In genomic region chr8:84661458-84661871, GRCm38 (mm10) we compare ENCODE assay signal across 8 mouse cellular contexts. TPM values are rescaled to one million over a fixed set of nuclear protein-coding genes. Genes with fewer than 3 reads are reported as not detected.
A peak's percentile ranks its signal among the peaks of the same experiment; 100 is the strongest.
DNase-seq lines count a peak whose midpoint lies in the region; ATAC-seq and TF ChIP-seq lines count a peak whose summit lies in the region.

No protein-coding gene starts in this region.

- WGBS in intestine, postnatal 0 days, result under 1% methylated on average over 24 of the region's 24 CpGs
- under 1% methylated on average over 24 of the region's 24 CpGs for WGBS in liver, embryonic 14.5 days (ENCODE audit: insufficient replicate concordance)

- peak; percentile 96 for DNase-seq in 416B (ENCODE audit: low read depth)
- DNase-seq in adipocyte (ENCODE audit: low spot score), result peak; percentile 96
- DNase-seq in embryo, embryonic 11 days, result peak; percentile 68
- peak; percentile 100 for DNase-seq in heart, adult 11 months
- DNase-seq in liver, embryonic 14.5 days (ENCODE audit: low read depth in 3 of 3, low spot score in 3 of 3), result peak; percentile 66 to 81 (median 70)
- DNase-seq in naive thymus-derived CD4-positive, alpha-beta T cell, adult 2 months (ENCODE audit: low read depth), result peak; percentile 82

- peak overlapping the region; percentile 84 for H3K4me3 ChIP-seq in intestine, postnatal 0 days (ENCODE audit: low read depth, low read length)
- H3K4me3 ChIP-seq in liver, embryonic 14.5 days (ENCODE audit: insufficient read depth in 1 of 2, low read depth in 2 of 2, low read length in 2 of 2), result peak overlapping the region; percentile 85 to 89
- peak overlapping the region; percentile 94 for H3K4me3 ChIP-seq in testis, adult 2 months (ENCODE audit: control insufficient read depth, low read depth, low read length)

- no peak for TF ChIP-seq EP300 in liver, embryonic 14.5 days (IDR thresholded peaks at IDR 0.05; ENCODE audit: low read depth)

- H3K4me2 ChIP-seq in intestine, postnatal 0 days (replicated peaks; ENCODE audit: low read depth), result peak overlapping the region; percentile 84
- peak overlapping the region; percentile 98 for H3K4me2 ChIP-seq in liver, embryonic 14.5 days (ENCODE audit: low read depth)

- H3K27ac ChIP-seq in intestine, postnatal 0 days (ENCODE audit: low read depth, low read length), result peak overlapping the region; percentile 99
- peak overlapping the region; percentile 98 for H3K27ac ChIP-seq in liver, embryonic 14.5 days
- H3K27ac ChIP-seq in testis, adult 2 months (ENCODE audit: control insufficient read depth, insufficient read depth, low read depth, low read length), result peak overlapping the region; percentile 88

- no peaks in the 10 kb centered on the region for H3K27me3 ChIP-seq in intestine, postnatal 0 days (replicated peaks; ENCODE audit: control insufficient read depth, insufficient read depth, low read length)
- H3K27me3 ChIP-seq in liver, embryonic 14.5 days (ENCODE audit: control insufficient read depth, insufficient read depth, low read length), result no peaks in the 10 kb centered on the region
- H3K27me3 ChIP-seq in testis, adult 2 months (ENCODE audit: control insufficient read depth, insufficient read depth, low read length), result peaks cover 3% of the 10 kb centered on the region; the same call in 1 of the 2 replicates

- no peaks in the 10 kb centered on the region for H3K36me3 ChIP-seq in intestine, postnatal 0 days (ENCODE audit: control insufficient read depth, insufficient read depth)
- H3K36me3 ChIP-seq in liver, embryonic 14.5 days (replicated peaks; ENCODE audit: control insufficient read depth, insufficient read depth, low read depth), result no peaks in the 10 kb centered on the region
- no peaks in the 10 kb centered on the region for H3K36me3 ChIP-seq in testis, adult 2 months (ENCODE audit: control insufficient read depth, insufficient read depth, low read length)

- H3K9ac ChIP-seq in intestine, postnatal 0 days (ENCODE audit: low read depth, low read length), result peak overlapping the region; percentile 99
- H3K9ac ChIP-seq in liver, embryonic 14.5 days (replicated peaks), result peak overlapping the region; percentile 81

- ATAC-seq in intestine, postnatal 0 days, result peak; percentile 59
- ATAC-seq in liver, embryonic 14.5 days (ENCODE audit: insufficient read depth), result peak; percentile 53

- TF ChIP-seq CTCF in intestine, postnatal 0 days (IDR thresholded peaks at IDR 0.05; ENCODE audit: low read depth), result no peak
- peak; percentile 22; the same call in 1 of the 2 replicates for TF ChIP-seq CTCF in liver, embryonic 14.5 days (IDR thresholded peaks at IDR 0.05; ENCODE audit: low read depth)
- TF ChIP-seq CTCF in testis, adult 2 months (IDR thresholded peaks at IDR 0.05; ENCODE audit: control insufficient read depth, insufficient read depth, insufficient replicate concordance, low read depth, low read length), result no peak

- no peaks in the 10 kb centered on the region for H3K9me3 ChIP-seq in intestine, postnatal 0 days (ENCODE audit: control insufficient read depth)
- no peaks in the 10 kb centered on the region for H3K9me3 ChIP-seq in liver, embryonic 14.5 days (ENCODE audit: control insufficient read depth, low read length)

- H3K4me1 ChIP-seq in intestine, postnatal 0 days (replicated peaks; ENCODE audit: control insufficient read depth, insufficient read depth, low read length), result no peaks in the 10 kb centered on the region; the same call in 1 of the 2 replicates
- H3K4me1 ChIP-seq in liver, embryonic 14.5 days (replicated peaks; ENCODE audit: control insufficient read depth in 2 of 2, insufficient read depth in 2 of 2, low read length in 1 of 2), result peaks cover 42 to 50% of the 10 kb centered on the region in 2 experiments
- peaks cover 38% of the 10 kb centered on the region for H3K4me1 ChIP-seq in testis, adult 2 months (ENCODE audit: control insufficient read depth, insufficient read depth, low read length)

- peak; percentile 27; the same call in 1 of the 2 replicates for TF ChIP-seq POLR2A in testis, adult 2 months (IDR thresholded peaks at IDR 0.05; ENCODE audit: control insufficient read depth, low read depth, low read length)

RNA-seq across cellular contexts. Expression of gene Ier2, which starts 1.2 kb away (rescaled TPM):
- polyA plus RNA-seq in intestine, postnatal 0 days (2015; fragmentation: Nextera tagmentation; extraction: Ambion mirVana), result 77.3 and 79.4 TPM in 2 replicates
- 6.2 and 8.4 TPM in 2 replicates for polyA plus RNA-seq in liver, embryonic 14.5 days (2012; rRNA removed)
- 12.6 and 15.0 TPM in 2 replicates for polyA plus RNA-seq in liver, embryonic 14.5 days (2014; fragmentation: Nextera tagmentation; extraction: Ambion mirVana)
- 2.1 and 2.3 TPM in 2 replicates for polyA plus RNA-seq in testis, adult 2 months (2012; rRNA removed)

RNA-seq across cellular contexts. Expression of gene Trmt1, which starts 24.6 kb away (rescaled TPM):
- polyA plus RNA-seq in intestine, postnatal 0 days (2015; fragmentation: Nextera tagmentation; extraction: Ambion mirVana), result 22.3 and 23.7 TPM in 2 replicates
- polyA plus RNA-seq in liver, embryonic 14.5 days (2012; rRNA removed), result 37.5 and 37.6 TPM in 2 replicates
- polyA plus RNA-seq in liver, embryonic 14.5 days (2014; fragmentation: Nextera tagmentation; extraction: Ambion mirVana), result 27.4 and 34.1 TPM in 2 replicates
- 131 and 161 TPM in 2 replicates for polyA plus RNA-seq in testis, adult 2 months (2012; rRNA removed)

RNA-seq across cellular contexts. Expression of gene Nacc1, which starts 26.2 kb away (rescaled TPM):
- 9.3 and 9.8 TPM in 2 replicates for polyA plus RNA-seq in intestine, postnatal 0 days (2015; fragmentation: Nextera tagmentation; extraction: Ambion mirVana)
- polyA plus RNA-seq in liver, embryonic 14.5 days (2012; rRNA removed), result 19.0 and 21.2 TPM in 2 replicates
- 6.3 and 7.6 TPM in 2 replicates for polyA plus RNA-seq in liver, embryonic 14.5 days (2014; fragmentation: Nextera tagmentation; extraction: Ambion mirVana)
- 27.5 and 28.2 TPM in 2 replicates for polyA plus RNA-seq in testis, adult 2 months (2012; rRNA removed)

RNA-seq across cellular contexts. Expression of gene Lyl1, which starts 39.8 kb away (rescaled TPM):
- 3.5 and 3.9 TPM in 2 replicates for polyA plus RNA-seq in intestine, postnatal 0 days (2015; fragmentation: Nextera tagmentation; extraction: Ambion mirVana)
- 45.4 and 46.2 TPM in 2 replicates for polyA plus RNA-seq in liver, embryonic 14.5 days (2012; rRNA removed)
- 55.6 and 57.7 TPM in 2 replicates for polyA plus RNA-seq in liver, embryonic 14.5 days (2014; fragmentation: Nextera tagmentation; extraction: Ambion mirVana)
- 0.93 and 1.2 TPM in 2 replicates for polyA plus RNA-seq in testis, adult 2 months (2012; rRNA removed)

Comparison
In these comparisons a context has a peak if more than half of its experiments do, and no peak if none do; other contexts are left out.
1. Peak in every context shown above with its lines: DNase-seq, ATAC-seq, H3K4me3 ChIP-seq and H3K27ac ChIP-seq.